8 mouse cellular contexts compared by ENCODE assay signal in the genomic region with DNA sequence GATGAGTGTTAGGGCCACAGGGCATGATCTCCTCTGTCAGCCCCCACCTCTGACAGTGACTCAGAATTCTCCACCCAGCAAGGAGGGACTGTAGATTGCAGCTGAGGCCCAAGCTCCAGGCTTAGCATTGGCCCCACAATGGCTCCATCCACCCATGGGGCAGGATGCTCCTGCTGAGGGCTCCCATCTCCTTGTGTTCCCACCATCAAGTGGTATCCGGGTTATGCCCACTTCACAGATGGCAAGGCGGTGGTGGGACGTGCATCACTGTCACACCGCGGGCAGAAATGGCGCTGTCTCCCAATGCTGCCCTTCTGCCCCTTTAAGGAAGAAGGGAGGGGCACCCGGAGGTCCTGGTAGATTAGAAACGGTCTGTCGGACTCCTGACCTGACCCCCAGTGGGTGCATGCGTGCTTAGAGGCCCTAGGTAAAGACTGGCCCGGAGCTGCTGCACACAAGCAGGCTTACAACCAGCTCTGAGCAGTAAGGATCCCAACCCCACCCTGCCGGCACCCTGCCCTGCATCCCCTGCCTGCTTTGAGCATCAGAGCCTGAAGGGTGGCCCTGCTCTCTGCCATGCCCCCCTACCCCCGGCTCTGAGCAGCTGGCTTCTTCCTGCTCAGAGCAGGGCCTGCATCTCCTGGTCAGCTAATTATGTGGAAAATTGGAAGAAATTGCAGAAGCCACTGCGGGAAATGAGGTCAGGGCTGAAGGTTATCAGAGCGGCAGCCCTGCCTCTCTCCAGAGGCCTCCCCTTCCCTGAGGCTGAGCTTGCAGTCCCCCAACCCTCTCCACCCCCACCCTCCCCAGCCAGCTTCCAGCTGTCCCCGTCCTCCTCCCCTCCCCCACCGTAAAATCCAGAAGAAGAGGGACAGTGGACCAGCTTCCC.
A peak's percentile ranks its signal among the peaks of the same experiment; 100 is the strongest.
DNase-seq lines count a peak whose midpoint lies in the region; ATAC-seq and TF ChIP-seq lines count a peak whose summit lies in the region.

No protein-coding gene starts in this region.

- TF ChIP-seq CTCF in kidney, postnatal 0 days (IDR thresholded peaks at IDR 0.05; ENCODE audit: low read depth) = no peak
- TF ChIP-seq CTCF in cerebellum, adult 2 months (IDR thresholded peaks at IDR 0.05; ENCODE audit: borderline replicate concordance, insufficient read depth, low read depth, low read length) = no peak

- no peak overlapping the region for H3K4me2 ChIP-seq in heart, embryonic 15.5 days
- H3K4me2 ChIP-seq in kidney, postnatal 0 days (ENCODE audit: low read length) = 0 out of 2 replicates have a peak overlapping the region, but pooled peaks have one; percentile 7
- H3K4me2 ChIP-seq in midbrain, embryonic 16.5 days (ENCODE audit: low read length) = no peak overlapping the region; the same call in 1 of the 2 replicates

- peaks cover 59% of the 10 kb centered on the region for H3K4me1 ChIP-seq in heart, embryonic 15.5 days (replicated peaks)
- peaks cover 18% of the 10 kb centered on the region for H3K4me1 ChIP-seq in kidney, postnatal 0 days (replicated peaks; ENCODE audit: insufficient read depth, low read length)
- peaks cover 69% of the 10 kb centered on the region for H3K4me1 ChIP-seq in midbrain, embryonic 16.5 days (ENCODE audit: control insufficient read depth, insufficient read depth, low read length)
- H3K4me1 ChIP-seq in cerebellum, adult 2 months (ENCODE audit: control insufficient read depth, insufficient read depth, low read length) = peaks cover 48% of the 10 kb centered on the region

- no peaks in the 10 kb centered on the region for H3K36me3 ChIP-seq in heart, embryonic 15.5 days
- H3K36me3 ChIP-seq in kidney, postnatal 0 days (ENCODE audit: insufficient read depth, low read length) = no peaks in the 10 kb centered on the region
- H3K36me3 ChIP-seq in midbrain, embryonic 16.5 days (ENCODE audit: control insufficient read depth, insufficient read depth, low read length) = no peaks in the 10 kb centered on the region

- H3K27ac ChIP-seq in heart, embryonic 15.5 days = 0 out of 2 replicates have a peak overlapping the region, but pooled peaks have one; percentile 9
- peak overlapping the region; percentile 57 for H3K27ac ChIP-seq in kidney, postnatal 0 days
- peak overlapping the region; percentile 65 for H3K27ac ChIP-seq in midbrain, embryonic 16.5 days (ENCODE audit: low read length)
- H3K27ac ChIP-seq in cerebellum, adult 2 months (ENCODE audit: insufficient read depth, low read length) = no peak overlapping the region

- H3K9me3 ChIP-seq in heart, embryonic 15.5 days (replicated peaks) = no peaks in the 10 kb centered on the region
- no peaks in the 10 kb centered on the region for H3K9me3 ChIP-seq in kidney, postnatal 0 days (replicated peaks; ENCODE audit: low read length)
- no peaks in the 10 kb centered on the region for H3K9me3 ChIP-seq in midbrain, embryonic 16.5 days (replicated peaks; ENCODE audit: control insufficient read depth, low read length, poor library complexity, severe bottlenecking)

- WGBS in heart, embryonic 15.5 days = 37% methylated on average over 17 of the region's 17 CpGs
- 29% methylated on average over 15 of the region's 17 CpGs for WGBS in kidney, postnatal 0 days
- 18% methylated on average over 14 of the region's 17 CpGs for WGBS in midbrain, embryonic 16.5 days
- 59% methylated on average over 15 of the region's 17 CpGs for WGBS in cerebellum, adult 2 months

- no peak overlapping the region for H3K9ac ChIP-seq in heart, embryonic 15.5 days
- no peak overlapping the region for H3K9ac ChIP-seq in kidney, postnatal 0 days (ENCODE audit: low read depth, low read length)
- H3K9ac ChIP-seq in midbrain, embryonic 16.5 days (ENCODE audit: low read depth, low read length) = peak overlapping the region; percentile 27

- 0 out of 2 replicates have a peak, but pooled peaks cover 4% of the 10 kb centered on the region for H3K27me3 ChIP-seq in heart, embryonic 15.5 days
- H3K27me3 ChIP-seq in kidney, postnatal 0 days (ENCODE audit: insufficient read depth, low read length) = no peaks in the 10 kb centered on the region
- H3K27me3 ChIP-seq in midbrain, embryonic 16.5 days (ENCODE audit: control insufficient read depth, insufficient read depth, low read depth, low read length) = no peaks in the 10 kb centered on the region
- no peaks in the 10 kb centered on the region for H3K27me3 ChIP-seq in cerebellum, adult 2 months (ENCODE audit: control insufficient read depth, insufficient read depth, low read length)

- DNase-seq in heart, adult 8-10 months (ENCODE audit: low spot score) = no peak
- DNase-seq in embryo, embryonic 9.5 days (ENCODE audit: extremely low spot score) = peak; percentile 75
- peak; percentile 62 for DNase-seq in kidney, postnatal 0 days (ENCODE audit: low spot score)
- DNase-seq in cerebellum, adult 2 months = no peak
- DNase-seq in urinary bladder, postnatal 25 days (ENCODE audit: low spot score) = no peak

- ATAC-seq in heart, embryonic 15.5 days (replicated peaks; ENCODE audit: insufficient number of reproducible peaks, insufficient read depth, low FRiP score, low read depth) = no peak; the same call in 1 of the 2 replicates
- peak; percentile 62 for ATAC-seq in kidney, postnatal 0 days (replicated peaks; ENCODE audit: low FRiP score, low read depth)
- ATAC-seq in midbrain, embryonic 16.5 days = no peak
- no peak for ATAC-seq in megakaryocyte-erythroid progenitor cell, adult 5-6 weeks (replicated peaks; ENCODE audit: low FRiP score, low TSS enrichment, poor library complexity, severe bottlenecking)

- no peak overlapping the region for H3K4me3 ChIP-seq in heart, embryonic 15.5 days
- H3K4me3 ChIP-seq in kidney, postnatal 0 days (replicated peaks; ENCODE audit: low read depth, low read length) = no peak overlapping the region
- no peak overlapping the region for H3K4me3 ChIP-seq in midbrain, embryonic 16.5 days (ENCODE audit: low read depth, low read length)
- H3K4me3 ChIP-seq in cerebellum, adult 2 months (replicated peaks; ENCODE audit: insufficient read depth, low read depth, low read length) = no peak overlapping the region

- no peak for TF ChIP-seq POLR2A in cerebellum, adult 2 months (IDR thresholded peaks at IDR 0.05; ENCODE audit: borderline replicate concordance, insufficient read depth, low read length)

Comparison
In these comparisons a context has a peak if more than half of its experiments do, and no peak if none do; other contexts are left out.
1. DNase-seq: peak in embryo, embryonic 9.5 days (single experiment) and kidney, postnatal 0 days (single experiment); none in heart, adult 8-10 months (single experiment), cerebellum, adult 2 months (0 of 2) and urinary bladder, postnatal 25 days (single experiment).